In genomic region chr12:104699753-104700152, GRCm38 (mm10) we compare ENCODE assay signal across 9 mouse cellular contexts. TPM values are rescaled to one million over a fixed set of nuclear protein-coding genes. Genes with fewer than 3 reads are reported as not detected.
DNase-seq lines count a peak whose midpoint lies in the region; ATAC-seq and TF ChIP-seq lines count a peak whose summit lies in the region.
"Had no signal": no experiment of that assay in that cellular context is flagged by ENCODE, and none has a peak within 500 bp of the region (broad histone marks: within the 10 kb centered on the region; RNA-seq: fewer than 3 reads in every experiment).

No protein-coding gene starts in this region.

- peak; percentile 36 for TF ChIP-seq CTCF in E14TG2a.4 (conservative IDR thresholded peaks at IDR 0.05; ENCODE audit: low read length)

- 51% methylated on average over 8 of the region's 8 CpGs for WGBS in forebrain, embryonic 10.5 days
- WGBS in forebrain, embryonic 15.5 days, result 51% methylated on average over 8 of the region's 8 CpGs
- 36% methylated on average over 8 of the region's 8 CpGs for WGBS in midbrain, embryonic 16.5 days

- H3K4me1 ChIP-seq in forebrain, embryonic 10.5 days, result peaks cover 25% of the 10 kb centered on the region
- peaks cover 4% of the 10 kb centered on the region; the same call in 1 of the 2 replicates for H3K4me1 ChIP-seq in forebrain, embryonic 15.5 days
- H3K4me1 ChIP-seq in E14TG2a.4 (replicated peaks; ENCODE audit: low read depth, low read length), result peaks cover 18% of the 10 kb centered on the region
- no peaks in the 10 kb centered on the region for H3K4me1 ChIP-seq in midbrain, embryonic 16.5 days (ENCODE audit: control insufficient read depth, insufficient read depth, low read length)

- no peak for ATAC-seq in forebrain, embryonic 15.5 days (replicated peaks)
- ATAC-seq in midbrain, embryonic 16.5 days, result 0 out of 2 replicates have a peak, but pooled peaks have one; percentile 21

- no peak overlapping the region for H3K4me3 ChIP-seq in forebrain, embryonic 10.5 days
- no peak overlapping the region for H3K4me3 ChIP-seq in forebrain, embryonic 15.5 days
- H3K4me3 ChIP-seq in E14TG2a.4 (replicated peaks; ENCODE audit: low read length), result no peak overlapping the region
- H3K4me3 ChIP-seq in midbrain, embryonic 16.5 days (ENCODE audit: low read depth, low read length), result no peak overlapping the region

- H3K36me3 ChIP-seq in forebrain, embryonic 10.5 days (replicated peaks), result peaks cover 99% of the 10 kb centered on the region
- peaks cover 73% of the 10 kb centered on the region for H3K36me3 ChIP-seq in forebrain, embryonic 15.5 days
- H3K36me3 ChIP-seq in E14TG2a.4 (ENCODE audit: insufficient read depth, low read length), result peaks cover 88% of the 10 kb centered on the region
- peaks cover 29% of the 10 kb centered on the region for H3K36me3 ChIP-seq in midbrain, embryonic 16.5 days (ENCODE audit: control insufficient read depth, insufficient read depth, low read length)

- no peak overlapping the region for H3K4me2 ChIP-seq in forebrain, embryonic 15.5 days (replicated peaks)
- no peak overlapping the region for H3K4me2 ChIP-seq in midbrain, embryonic 16.5 days (ENCODE audit: low read length)

- H3K9me3 ChIP-seq in forebrain, embryonic 10.5 days, result no peaks in the 10 kb centered on the region
- no peaks in the 10 kb centered on the region for H3K9me3 ChIP-seq in forebrain, embryonic 15.5 days
- no peaks in the 10 kb centered on the region for H3K9me3 ChIP-seq in E14TG2a.4 (ENCODE audit: low read length)
- H3K9me3 ChIP-seq in midbrain, embryonic 16.5 days (replicated peaks; ENCODE audit: control insufficient read depth, low read length, poor library complexity, severe bottlenecking), result no peaks in the 10 kb centered on the region
- H3K9me3 ChIP-seq: G1E had no signal

- no peaks in the 10 kb centered on the region for H3K27me3 ChIP-seq in forebrain, embryonic 10.5 days (ENCODE audit: poor library complexity, severe bottlenecking)
- no peaks in the 10 kb centered on the region for H3K27me3 ChIP-seq in forebrain, embryonic 15.5 days
- no peaks in the 10 kb centered on the region for H3K27me3 ChIP-seq in E14TG2a.4 (ENCODE audit: insufficient read depth, low read length)
- H3K27me3 ChIP-seq in midbrain, embryonic 16.5 days (ENCODE audit: control insufficient read depth, insufficient read depth, low read depth, low read length), result no peaks in the 10 kb centered on the region

- peak; percentile 57 for DNase-seq in forebrain, embryonic 10.5 days (ENCODE audit: extremely low spot score, low spot score)
- DNase-seq in embryo, embryonic 10.5 days (ENCODE audit: low spot score), result peak; percentile 83
- peak; percentile 69 to 83 for DNase-seq in gastrocnemius, postnatal 4 days (ENCODE audit: low spot score in 2 of 2)
- DNase-seq in layer of hippocampus, postnatal 25 days (ENCODE audit: extremely low spot score in 1 of 2, low spot score in 1 of 2), result peak; percentile 36 to 68
- peak; percentile 17 for DNase-seq in yolk sac, embryonic 10.5 days (ENCODE audit: low spot score)

- H3K27ac ChIP-seq in forebrain, embryonic 10.5 days, result no peak overlapping the region
- H3K27ac ChIP-seq in forebrain, embryonic 15.5 days (replicated peaks), result no peak overlapping the region
- H3K27ac ChIP-seq in midbrain, embryonic 16.5 days (ENCODE audit: low read length), result no peak overlapping the region

- H3K9ac ChIP-seq in forebrain, embryonic 15.5 days (replicated peaks), result no peak overlapping the region
- H3K9ac ChIP-seq in midbrain, embryonic 16.5 days (ENCODE audit: low read depth, low read length), result no peak overlapping the region

RNA-seq across cellular contexts. Expression of gene Dicer1, which starts 52.0 kb away (rescaled TPM):
- 47.0 and 47.7 TPM in 2 replicates for polyA plus RNA-seq in forebrain, embryonic 10.5 days (2016; fragmentation: Nextera tagmentation; extraction: Ambion mirVana)
- polyA plus RNA-seq in forebrain, embryonic 15.5 days (2015; fragmentation: Nextera tagmentation; extraction: Ambion mirVana), result 46.6 and 48.2 TPM in 2 replicates
- 10 to 100 TPM; 59.6 to 65.3 TPM for total RNA-seq in gastrocnemius, postnatal 4 days (2021)
- total RNA-seq in layer of hippocampus, postnatal 25 days (2021), result 10 to 100 TPM; 38.9 to 47.5 TPM
- polyA plus RNA-seq in midbrain, embryonic 16.5 days (2015; fragmentation: Nextera tagmentation; extraction: Ambion mirVana), result 31.3 and 41.2 TPM in 2 replicates

Comparison
In these comparisons a context has a peak if more than half of its experiments do, and no peak if none do; other contexts are left out.
1. DNase-seq: peak in every context shown above with its lines; median percentile 83 in embryo, embryonic 10.5 days; 76 in gastrocnemius, postnatal 4 days; 57 in forebrain, embryonic 10.5 days; 52 in layer of hippocampus, postnatal 25 days; 17 in yolk sac, embryonic 10.5 days.